Mouse (Mus musculus): ENCODE results near the gene Akr1b7. TPM values are rescaled to one million over a fixed set of nuclear protein-coding genes. Genes with fewer than 3 reads are reported as not detected.
"Not testable (repeated sequence)": the region's sequence is repeated elsewhere in the genome, so short reads cannot be mapped to it uniquely, and the experiment has no call there.

The Akr1b7 gene
- polyA plus RNA-seq, 1 experiment, result 0.24 TPM

DNA sequence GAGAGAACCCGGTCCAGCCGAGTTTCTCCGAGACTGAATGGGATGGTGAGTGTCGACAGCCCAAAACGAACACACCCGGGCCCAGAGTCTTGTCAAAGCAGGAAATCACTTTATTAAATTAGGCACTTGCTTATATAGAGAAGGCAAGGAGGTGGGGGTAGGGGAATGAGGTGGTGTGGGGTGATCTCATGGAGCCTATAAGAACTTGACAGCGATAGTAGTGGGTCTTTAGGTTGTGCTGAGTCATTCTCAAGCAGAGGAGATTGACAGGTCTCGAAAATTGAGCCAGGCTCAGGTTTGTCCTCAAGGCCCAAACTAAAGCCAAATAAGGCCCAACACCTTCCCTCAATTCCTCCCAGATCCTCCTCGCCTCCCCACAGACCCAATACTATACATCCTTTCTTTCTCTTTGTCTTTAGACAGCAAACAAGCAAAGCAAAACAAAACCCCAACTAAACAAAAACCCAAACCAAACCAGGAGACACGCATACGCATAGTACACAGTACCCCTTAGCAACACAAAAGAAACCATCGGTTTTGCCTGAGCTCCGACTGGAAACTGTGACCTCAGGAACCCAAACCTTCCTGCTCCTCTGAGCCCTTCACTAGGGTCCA is 12.4 kb upstream of the Akr1b7 start:
- 97% methylated on average over 13 of the region's 13 CpGs for WGBS
- no peaks in the 10 kb centered on the region for H3K27me3 ChIP-seq (ENCODE audit: control insufficient read depth, insufficient read depth, low read length)
- peaks cover 14% of the 10 kb centered on the region for H3K36me3 ChIP-seq (ENCODE audit: control insufficient read depth, insufficient read depth, low read length)
- TF ChIP-seq CTCF (IDR thresholded peaks at IDR 0.05; ENCODE audit: borderline replicate concordance, control insufficient read depth, extremely low read depth, insufficient read depth, low read length, poor library complexity), result no peak
- TF ChIP-seq POLR2A (IDR thresholded peaks at IDR 0.05; ENCODE audit: control insufficient read depth, extremely low read depth, insufficient read depth, low read length, poor library complexity), result no peak
- H3K4me1 ChIP-seq (replicated peaks; ENCODE audit: control insufficient read depth, insufficient read depth, low read length), result no peaks in the 10 kb centered on the region
- H3K4me3 ChIP-seq (ENCODE audit: control insufficient read depth, insufficient read depth, low read length), result no peak overlapping the region
- H3K27ac ChIP-seq (ENCODE audit: control insufficient read depth, insufficient read depth, low read length), result no peak overlapping the region
- no peak for DNase-seq

DNA sequence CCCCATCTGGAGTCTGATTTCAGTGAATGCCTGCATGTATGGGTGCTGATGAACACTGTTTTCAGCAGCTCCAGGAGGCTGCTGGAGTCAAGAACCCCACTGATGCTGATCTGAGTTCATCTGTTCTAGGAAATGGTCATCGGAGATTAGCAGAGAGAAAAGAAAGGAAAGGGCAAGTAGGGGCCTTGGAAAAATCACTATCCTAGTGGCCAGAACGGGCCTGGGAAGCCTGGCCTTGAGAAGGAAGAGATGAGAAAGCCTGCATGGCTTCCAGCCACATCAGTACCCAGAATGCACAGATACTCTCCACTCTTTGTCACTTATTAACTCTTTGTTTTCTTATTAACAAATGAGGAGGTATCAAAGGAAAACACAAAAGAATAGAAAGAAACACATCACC is 11.4 kb upstream of the Akr1b7 start:
- Histone ChIP-seq H3K4me1 (replicated peaks; ENCODE audit: control insufficient read depth, insufficient read depth, low read length) (no peaks in the 10 kb centered on the region), H3K27me3 (ENCODE audit: control insufficient read depth, insufficient read depth, low read length) (no peaks in the 10 kb centered on the region), H3K4me3 (ENCODE audit: control insufficient read depth, insufficient read depth, low read length) (no peak overlapping the region), H3K27ac (ENCODE audit: control insufficient read depth, insufficient read depth, low read length) (no peak overlapping the region), H3K36me3 (ENCODE audit: control insufficient read depth, insufficient read depth, low read length) (peaks cover 13% of the 10 kb centered on the region)
- WGBS, result 95% methylated on average over 2 of the region's 2 CpGs
- no peak for DNase-seq
- TF ChIP-seq CTCF (IDR thresholded peaks at IDR 0.05; ENCODE audit: borderline replicate concordance, control insufficient read depth, extremely low read depth, insufficient read depth, low read length, poor library complexity), result no peak
- no peak for TF ChIP-seq POLR2A (IDR thresholded peaks at IDR 0.05; ENCODE audit: control insufficient read depth, extremely low read depth, insufficient read depth, low read length, poor library complexity)

DNA sequence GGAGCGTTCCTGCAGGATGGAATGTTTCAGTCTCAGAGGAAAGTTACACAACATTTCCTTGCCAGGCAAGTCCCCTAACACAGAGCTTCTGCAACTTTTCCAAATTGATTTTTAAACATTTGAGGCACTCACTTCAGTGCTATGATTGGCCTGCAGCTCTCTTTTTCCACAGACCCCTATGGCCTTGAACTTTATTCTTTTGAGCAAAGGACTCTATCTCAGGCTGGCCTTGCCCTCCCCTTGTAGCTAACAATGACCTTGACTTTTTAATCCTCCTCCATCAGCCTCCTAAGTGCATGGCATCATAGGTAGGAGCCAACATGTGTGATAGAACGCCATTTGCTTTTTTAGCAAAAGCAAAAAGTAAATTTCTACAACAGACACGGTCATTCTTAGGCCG is 5.4 kb upstream of the Akr1b7 start:
- Histone ChIP-seq H3K27ac (ENCODE audit: control insufficient read depth, insufficient read depth, low read length) (no peak overlapping the region), H3K36me3 (ENCODE audit: control insufficient read depth, insufficient read depth, low read length) (no peaks in the 10 kb centered on the region), H3K4me3 (ENCODE audit: control insufficient read depth, insufficient read depth, low read length) (no peak overlapping the region), H3K4me1 (replicated peaks; ENCODE audit: control insufficient read depth, insufficient read depth, low read length) (no peaks in the 10 kb centered on the region), H3K27me3 (ENCODE audit: control insufficient read depth, insufficient read depth, low read length) (no peaks in the 10 kb centered on the region)
- TF ChIP-seq POLR2A (IDR thresholded peaks at IDR 0.05; ENCODE audit: control insufficient read depth, extremely low read depth, insufficient read depth, low read length, poor library complexity) (no peak), CTCF (IDR thresholded peaks at IDR 0.05; ENCODE audit: borderline replicate concordance, control insufficient read depth, extremely low read depth, insufficient read depth, low read length, poor library complexity) (no peak)
- no peak for DNase-seq
- WGBS, result 97% methylated on average over 4 of the region's 4 CpGs

DNA sequence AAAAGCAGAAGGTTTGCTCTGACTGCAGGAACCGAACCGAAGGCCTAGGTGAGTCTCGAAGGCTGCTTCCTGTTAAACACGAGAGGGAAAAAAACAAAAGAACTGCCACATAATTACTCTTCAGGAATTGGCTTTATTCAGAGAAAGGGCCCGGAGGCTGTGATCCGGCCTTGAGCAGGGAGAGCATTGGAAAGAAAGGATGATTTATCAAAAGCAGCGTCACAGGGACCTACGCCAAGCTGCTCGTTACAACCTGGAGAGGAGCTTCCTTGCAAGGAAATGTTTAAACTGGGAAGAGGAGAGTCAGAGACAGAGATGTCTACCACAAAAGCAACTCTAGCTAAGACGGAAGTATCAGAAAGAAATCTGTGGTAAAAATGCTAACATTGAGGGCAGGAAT is 4.7 kb upstream of the Akr1b7 start:
- H3K36me3 ChIP-seq (ENCODE audit: control insufficient read depth, insufficient read depth, low read length), result no peaks in the 10 kb centered on the region
- no peak for DNase-seq
- 94% methylated on average over 10 of the region's 10 CpGs for WGBS
- H3K4me3 ChIP-seq (ENCODE audit: control insufficient read depth, insufficient read depth, low read length), result no peak overlapping the region
- no peak for TF ChIP-seq CTCF (IDR thresholded peaks at IDR 0.05; ENCODE audit: borderline replicate concordance, control insufficient read depth, extremely low read depth, insufficient read depth, low read length, poor library complexity)
- TF ChIP-seq POLR2A (IDR thresholded peaks at IDR 0.05; ENCODE audit: control insufficient read depth, extremely low read depth, insufficient read depth, low read length, poor library complexity), result no peak
- no peaks in the 10 kb centered on the region for H3K4me1 ChIP-seq (replicated peaks; ENCODE audit: control insufficient read depth, insufficient read depth, low read length)
- no peaks in the 10 kb centered on the region for H3K27me3 ChIP-seq (ENCODE audit: control insufficient read depth, insufficient read depth, low read length)
- no peak overlapping the region for H3K27ac ChIP-seq (ENCODE audit: control insufficient read depth, insufficient read depth, low read length)

DNA sequence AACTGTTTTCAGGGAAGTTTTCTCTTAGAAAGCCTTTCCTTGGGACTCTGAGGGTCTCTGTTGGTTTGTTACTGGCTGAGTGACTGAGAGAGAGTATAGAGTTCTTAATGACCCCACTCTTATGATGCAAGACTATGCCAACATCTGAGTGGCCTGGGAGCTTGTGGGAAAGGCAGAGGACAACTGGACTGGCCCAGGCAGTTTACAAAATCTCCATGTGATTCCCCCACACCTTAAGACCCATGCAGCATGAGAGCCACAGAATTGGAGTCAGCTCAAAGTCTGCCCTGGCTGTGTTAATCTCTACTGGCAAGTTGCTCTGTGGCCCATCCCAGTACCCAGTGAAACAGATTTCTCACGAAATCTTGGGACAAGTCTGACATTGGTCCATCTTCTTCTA is 554 bp downstream of the Akr1b7 start:
- no peaks in the 10 kb centered on the region for H3K36me3 ChIP-seq (ENCODE audit: control insufficient read depth, insufficient read depth, low read length)
- H3K27me3 ChIP-seq (ENCODE audit: control insufficient read depth, insufficient read depth, low read length), result no peaks in the 10 kb centered on the region
- H3K27ac ChIP-seq (ENCODE audit: control insufficient read depth, insufficient read depth, low read length), result no peak overlapping the region
- WGBS, result 86% methylated on average over 1 of the region's 1 CpGs
- TF ChIP-seq POLR2A (IDR thresholded peaks at IDR 0.05; ENCODE audit: control insufficient read depth, extremely low read depth, insufficient read depth, low read length, poor library complexity) (no peak), CTCF (IDR thresholded peaks at IDR 0.05; ENCODE audit: borderline replicate concordance, control insufficient read depth, extremely low read depth, insufficient read depth, low read length, poor library complexity) (no peak)
- H3K4me3 ChIP-seq (ENCODE audit: control insufficient read depth, insufficient read depth, low read length), result no peak overlapping the region
- DNase-seq, result no peak
- H3K4me1 ChIP-seq (replicated peaks; ENCODE audit: control insufficient read depth, insufficient read depth, low read length), result no peaks in the 10 kb centered on the region

DNA sequence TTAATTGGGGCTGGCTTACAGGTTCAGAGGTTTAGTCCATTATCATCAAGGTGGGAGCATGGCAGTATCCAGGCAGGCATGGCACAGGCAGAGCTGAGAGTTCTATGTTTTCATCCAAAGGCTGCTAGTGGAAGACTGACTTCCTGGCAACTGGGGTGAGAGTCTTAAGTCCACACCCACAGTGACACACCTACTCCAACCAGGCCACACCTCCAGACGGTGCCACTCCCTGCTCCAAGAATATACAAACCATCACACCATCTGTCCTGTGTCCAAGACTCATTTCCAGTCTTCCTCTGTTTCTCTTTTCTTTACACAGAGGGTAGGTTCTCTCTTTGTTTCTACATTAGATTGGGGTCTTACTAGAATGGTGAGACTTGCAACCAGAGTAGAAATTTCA is 1.3 kb downstream of the Akr1b7 start:
- not testable (repeated sequence) for DNase-seq; H3K4me1 ChIP-seq (replicated peaks; ENCODE audit: control insufficient read depth, insufficient read depth, low read length); H3K4me3 ChIP-seq (ENCODE audit: control insufficient read depth, insufficient read depth, low read length); H3K27me3 ChIP-seq (ENCODE audit: control insufficient read depth, insufficient read depth, low read length); H3K36me3 ChIP-seq (ENCODE audit: control insufficient read depth, insufficient read depth, low read length); H3K27ac ChIP-seq (ENCODE audit: control insufficient read depth, insufficient read depth, low read length)
- 66% methylated on average over 1 of the region's 1 CpGs for WGBS

DNA sequence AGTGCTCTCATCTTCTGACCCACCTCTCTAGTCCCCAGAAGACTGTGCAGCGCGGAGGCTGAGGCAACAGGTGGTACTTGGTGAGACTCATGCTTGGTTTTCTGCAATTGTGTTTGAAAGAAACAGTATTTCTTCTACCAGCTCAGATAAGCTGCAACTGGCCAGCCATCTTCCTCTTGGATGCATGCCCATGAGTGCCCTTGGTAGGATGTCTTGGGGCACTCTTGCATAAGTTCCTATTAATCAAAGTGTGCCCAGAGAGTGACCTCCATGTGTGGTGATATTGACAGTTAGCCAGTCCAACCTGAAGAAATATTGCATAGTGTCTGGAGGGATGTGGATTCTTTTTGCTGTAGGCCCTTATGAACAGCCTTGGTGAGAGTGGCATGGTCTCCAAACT is 4.4 kb downstream of the Akr1b7 start:
- Histone ChIP-seq H3K4me3 (ENCODE audit: control insufficient read depth, insufficient read depth, low read length) (no peak overlapping the region), H3K27me3 (ENCODE audit: control insufficient read depth, insufficient read depth, low read length) (no peaks in the 10 kb centered on the region), H3K27ac (ENCODE audit: control insufficient read depth, insufficient read depth, low read length) (no peak overlapping the region), H3K4me1 (replicated peaks; ENCODE audit: control insufficient read depth, insufficient read depth, low read length) (no peaks in the 10 kb centered on the region), H3K36me3 (ENCODE audit: control insufficient read depth, insufficient read depth, low read length) (no peaks in the 10 kb centered on the region)
- no peak for TF ChIP-seq CTCF (IDR thresholded peaks at IDR 0.05; ENCODE audit: borderline replicate concordance, control insufficient read depth, extremely low read depth, insufficient read depth, low read length, poor library complexity)
- TF ChIP-seq POLR2A (IDR thresholded peaks at IDR 0.05; ENCODE audit: control insufficient read depth, extremely low read depth, insufficient read depth, low read length, poor library complexity), result no peak
- no peak for DNase-seq
- 96% methylated on average over 2 of the region's 2 CpGs for WGBS
